Comparison of ENCODE assay signal across 11 mouse cellular contexts in genomic region chr12:102368066-102368465, GRCm38 (mm10).
DNase-seq lines count a peak whose midpoint lies in the region; ATAC-seq and TF ChIP-seq lines count a peak whose summit lies in the region.
"Had no signal": no experiment of that assay in that cellular context is flagged by ENCODE, and none has a peak within 500 bp of the region (broad histone marks: within the 10 kb centered on the region; RNA-seq: fewer than 3 reads in every experiment).

No protein-coding gene starts in this region.

- peak overlapping the region; percentile 89 for H3K27ac ChIP-seq in bone marrow, adult 2 months (ENCODE audit: control insufficient read depth, insufficient read depth, low read depth, low read length, poor library complexity)
- H3K27ac ChIP-seq in lung, postnatal 0 days (ENCODE audit: low read length): 0 out of 2 replicates have a peak overlapping the region, but pooled peaks have one; percentile 20
- H3K27ac ChIP-seq in hindbrain, embryonic 14.5 days: no peak overlapping the region
- no peak overlapping the region for H3K27ac ChIP-seq in forebrain, postnatal 0 days (ENCODE audit: low read depth, low read length)
- H3K27ac ChIP-seq in intestine, embryonic 16.5 days (ENCODE audit: low read length): no peak overlapping the region
- H3K27ac ChIP-seq: midbrain, embryonic 15.5 days had no signal

- H3K27me3 ChIP-seq in lung, postnatal 0 days (replicated peaks; ENCODE audit: insufficient read depth, low read length): no peaks in the 10 kb centered on the region
- H3K27me3 ChIP-seq in splenic B cell, adult 2 months (ENCODE audit: control insufficient read depth, insufficient read depth, low read length, poor library complexity, severe bottlenecking): no peaks in the 10 kb centered on the region
- H3K27me3 ChIP-seq in hindbrain, embryonic 14.5 days (ENCODE audit: control insufficient read depth, insufficient read depth, low read length): no peaks in the 10 kb centered on the region
- no peaks in the 10 kb centered on the region for H3K27me3 ChIP-seq in forebrain, postnatal 0 days (ENCODE audit: insufficient read depth, low read length)
- no peaks in the 10 kb centered on the region for H3K27me3 ChIP-seq in intestine, embryonic 16.5 days (replicated peaks; ENCODE audit: control insufficient read depth, insufficient read depth, low read length)
- H3K27me3 ChIP-seq: midbrain, embryonic 15.5 days had no signal

- TF ChIP-seq CTCF in bone marrow, adult 2 months (IDR thresholded peaks at IDR 0.05; ENCODE audit: control insufficient read depth, insufficient read depth, low read length): no peak
- no peak for TF ChIP-seq CTCF in lung, postnatal 0 days (IDR thresholded peaks at IDR 0.05)
- TF ChIP-seq CTCF in forebrain, postnatal 0 days (IDR thresholded peaks at IDR 0.05; ENCODE audit: low read depth): no peak

- no peak overlapping the region for H3K4me2 ChIP-seq in lung, postnatal 0 days (replicated peaks; ENCODE audit: low read depth, low read length)
- no peak overlapping the region for H3K4me2 ChIP-seq in hindbrain, embryonic 14.5 days (replicated peaks)
- no peak overlapping the region for H3K4me2 ChIP-seq in forebrain, postnatal 0 days (ENCODE audit: low read depth)
- no peak overlapping the region for H3K4me2 ChIP-seq in intestine, embryonic 16.5 days (ENCODE audit: low read depth, low read length)
- H3K4me2 ChIP-seq: midbrain, embryonic 15.5 days had no signal

- peak; percentile 88 for DNase-seq in CD4-positive, CD25-positive, alpha-beta regulatory T cell, adult 2 months (ENCODE audit: low read depth, low spot score)
- peak; percentile 55 for DNase-seq in lung, postnatal 0 days (ENCODE audit: low spot score)
- DNase-seq in splenic B cell, adult 2 months (ENCODE audit: low read depth, low spot score): peak; percentile 61
- no peak for DNase-seq in hindbrain, embryonic 14.5 days (ENCODE audit: low spot score)
- no peak for DNase-seq in forebrain, postnatal 0 days
- DNase-seq: adrenal gland, adult 8-10 months; gastrocnemius, postnatal 14 days; heart, postnatal 10 days had no signal

- H3K9me3 ChIP-seq in lung, postnatal 0 days (ENCODE audit: low read length): no peaks in the 10 kb centered on the region
- H3K9me3 ChIP-seq in hindbrain, embryonic 14.5 days (ENCODE audit: control insufficient read depth, low read length): no peaks in the 10 kb centered on the region
- no peaks in the 10 kb centered on the region for H3K9me3 ChIP-seq in forebrain, postnatal 0 days (ENCODE audit: low read length)
- H3K9me3 ChIP-seq in intestine, embryonic 16.5 days (ENCODE audit: control insufficient read depth, low read length): no peaks in the 10 kb centered on the region
- H3K9me3 ChIP-seq: midbrain, embryonic 15.5 days had no signal

- peaks cover 23% of the 10 kb centered on the region; the same call in 1 of the 2 replicates for H3K36me3 ChIP-seq in lung, postnatal 0 days (ENCODE audit: insufficient read depth, low read length)
- H3K36me3 ChIP-seq in splenic B cell, adult 2 months (ENCODE audit: control insufficient read depth, insufficient read depth, low read length, poor library complexity, severe bottlenecking): peaks cover 5% of the 10 kb centered on the region
- no peaks in the 10 kb centered on the region for H3K36me3 ChIP-seq in hindbrain, embryonic 14.5 days (replicated peaks; ENCODE audit: control insufficient read depth, insufficient read depth)
- H3K36me3 ChIP-seq in forebrain, postnatal 0 days (ENCODE audit: insufficient read depth): no peaks in the 10 kb centered on the region
- peaks cover 3% of the 10 kb centered on the region for H3K36me3 ChIP-seq in intestine, embryonic 16.5 days (ENCODE audit: control insufficient read depth, insufficient read depth, low read length)
- H3K36me3 ChIP-seq: midbrain, embryonic 15.5 days had no signal

- TF ChIP-seq POLR2A in bone marrow, adult 2 months (IDR thresholded peaks at IDR 0.05; ENCODE audit: borderline replicate concordance, control insufficient read depth, low read depth, low read length): 0 out of 2 replicates have a peak, but pooled peaks have one; percentile 25

- H3K9ac ChIP-seq in lung, postnatal 0 days (replicated peaks; ENCODE audit: low read depth): no peak overlapping the region
- no peak overlapping the region for H3K9ac ChIP-seq in hindbrain, embryonic 14.5 days
- H3K9ac ChIP-seq in forebrain, postnatal 0 days: no peak overlapping the region
- H3K9ac ChIP-seq in intestine, embryonic 16.5 days (ENCODE audit: low read depth, low read length): no peak overlapping the region
- H3K9ac ChIP-seq: midbrain, embryonic 15.5 days had no signal

- H3K4me1 ChIP-seq in bone marrow, adult 2 months (ENCODE audit: control insufficient read depth, insufficient read depth, low read length): peaks cover 25% of the 10 kb centered on the region
- H3K4me1 ChIP-seq in lung, postnatal 0 days (ENCODE audit: insufficient read depth, low read depth, low read length): no peaks in the 10 kb centered on the region
- no peaks in the 10 kb centered on the region for H3K4me1 ChIP-seq in hindbrain, embryonic 14.5 days (replicated peaks; ENCODE audit: control insufficient read depth, insufficient read depth, low read length)
- no peaks in the 10 kb centered on the region for H3K4me1 ChIP-seq in forebrain, postnatal 0 days (ENCODE audit: insufficient read depth)
- H3K4me1 ChIP-seq in intestine, embryonic 16.5 days (ENCODE audit: control insufficient read depth, insufficient read depth, low read length): peaks cover 9% of the 10 kb centered on the region
- H3K4me1 ChIP-seq: midbrain, embryonic 15.5 days had no signal

- peak; percentile 59; the same call in 1 of the 2 replicates for ATAC-seq in lung, postnatal 0 days
- ATAC-seq in hindbrain, embryonic 14.5 days (ENCODE audit: low FRiP score): no peak
- ATAC-seq in forebrain, postnatal 0 days: no peak
- no peak for ATAC-seq in intestine, embryonic 16.5 days
- ATAC-seq: midbrain, embryonic 15.5 days had no signal

- TF ChIP-seq EP300 in lung, postnatal 0 days (IDR thresholded peaks at IDR 0.05): no peak

- H3K4me3 ChIP-seq in bone marrow, adult 2 months (replicated peaks; ENCODE audit: control insufficient read depth, low read depth, low read length): peak overlapping the region; percentile 73
- no peak overlapping the region for H3K4me3 ChIP-seq in lung, postnatal 0 days (ENCODE audit: low read depth, low read length)
- no peak overlapping the region for H3K4me3 ChIP-seq in hindbrain, embryonic 14.5 days (replicated peaks; ENCODE audit: low read length)
- H3K4me3 ChIP-seq in forebrain, postnatal 0 days (ENCODE audit: low read depth, low read length): no peak overlapping the region
- H3K4me3 ChIP-seq in intestine, embryonic 16.5 days (ENCODE audit: low read length): no peak overlapping the region
- H3K4me3 ChIP-seq: midbrain, embryonic 15.5 days had no signal

- WGBS in bone marrow, adult 2 months: 10% methylated on average over 7 of the region's 7 CpGs
- 57% methylated on average over 7 of the region's 7 CpGs for WGBS in lung, postnatal 0 days
- WGBS in hindbrain, embryonic 14.5 days: 78% methylated on average over 7 of the region's 7 CpGs
- WGBS in forebrain, postnatal 0 days: 80% methylated on average over 7 of the region's 7 CpGs
- WGBS in intestine, embryonic 16.5 days: 72% methylated on average over 7 of the region's 7 CpGs

Comparison
In these comparisons a context has a peak if more than half of its experiments do, and no peak if none do; other contexts are left out.
1. DNase-seq: peak in CD4-positive, CD25-positive, alpha-beta regulatory T cell, adult 2 months (single experiment), lung, postnatal 0 days (single experiment) and splenic B cell, adult 2 months (single experiment); none in hindbrain, embryonic 14.5 days (single experiment) and forebrain, postnatal 0 days (single experiment).
2. H3K27ac ChIP-seq: peak in bone marrow, adult 2 months (single experiment) and lung, postnatal 0 days (single experiment); none in hindbrain, embryonic 14.5 days (single experiment), forebrain, postnatal 0 days (single experiment) and intestine, embryonic 16.5 days (single experiment).